Mouse (Mus musculus) left cerebral cortex, postnatal 25 days (tissue): ENCODE results near the gene Pck2. TPM values are rescaled to one million over a fixed set of nuclear protein-coding genes. Genes with fewer than 3 reads are reported as not detected.
A peak's percentile ranks its signal among the peaks of the same experiment; 100 is the strongest.

Experiments used
- DNase-seq, 2 experiments: peaks; one replicate each; pipeline ENCODE4 v3.0.0; 2022; ENCODE audit warnings: low spot score in 2 of 2, mixed read lengths in 1 of 2
- intact Hi-C: fragments of 180-260 bp; cut with DNase I; formaldehyde crosslinking; loops from one replicate; pipeline ENCODE4 v1.15.1; 2025
- total RNA-seq, 2 experiments: library from RNA; stranded (reverse); gene quantifications; 2 replicates each; pipeline ENCODE4 v1.2.3; 2021

Gene Pck2
- total RNA-seq, 2 experiments from 2014 or later, result 20.2 to 25.3 TPM

DNA sequence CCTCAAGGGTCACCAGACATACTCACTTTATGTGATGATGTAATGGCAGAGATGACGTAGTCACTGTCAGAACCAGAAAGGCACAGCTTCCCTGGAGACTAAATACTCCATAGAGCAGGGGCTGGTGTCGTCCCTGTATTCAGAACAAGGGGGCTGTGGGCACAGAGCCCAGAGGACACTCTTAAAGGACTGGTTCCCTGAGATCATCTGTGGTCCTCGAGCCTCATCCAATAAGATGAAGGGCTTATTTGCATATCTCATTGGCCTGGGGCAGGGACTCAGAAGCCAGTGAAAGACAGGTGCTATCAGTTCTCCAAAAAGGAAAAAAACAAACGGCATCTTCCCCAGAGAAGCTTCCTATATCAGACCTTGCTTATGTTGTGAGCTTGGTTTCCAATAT lies 16.0 kb upstream of the Pck2 start:
- no peak for DNase-seq
- intact Hi-C loops, result no loop called here

DNA sequence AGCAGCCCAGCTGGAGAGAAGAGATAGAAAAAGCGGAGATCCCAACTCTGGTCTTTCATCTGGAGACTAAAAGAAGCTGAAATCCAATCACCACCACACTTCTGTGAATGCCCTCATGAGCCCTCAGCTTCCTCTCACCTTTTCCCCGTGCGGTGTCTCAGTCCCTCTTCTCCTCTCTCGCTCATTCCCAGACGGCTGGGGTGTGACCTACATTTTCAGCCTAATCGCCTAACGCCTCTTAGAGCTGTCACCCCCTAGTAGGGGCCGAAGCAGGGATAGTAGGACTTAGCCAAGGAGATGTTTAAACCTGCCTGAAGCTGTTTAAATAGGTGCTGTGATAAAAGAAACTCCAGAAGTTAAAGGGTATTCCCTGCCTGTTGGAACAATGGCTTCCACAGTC lies 15.3 kb upstream of the Pck2 start, which contains the start of gene Nrl:
Nrl (minus strand) TSS at position 197 of the 400 bp plus-strand sequence.
- intact Hi-C loops, result no loop called here
- no peak for DNase-seq

DNA sequence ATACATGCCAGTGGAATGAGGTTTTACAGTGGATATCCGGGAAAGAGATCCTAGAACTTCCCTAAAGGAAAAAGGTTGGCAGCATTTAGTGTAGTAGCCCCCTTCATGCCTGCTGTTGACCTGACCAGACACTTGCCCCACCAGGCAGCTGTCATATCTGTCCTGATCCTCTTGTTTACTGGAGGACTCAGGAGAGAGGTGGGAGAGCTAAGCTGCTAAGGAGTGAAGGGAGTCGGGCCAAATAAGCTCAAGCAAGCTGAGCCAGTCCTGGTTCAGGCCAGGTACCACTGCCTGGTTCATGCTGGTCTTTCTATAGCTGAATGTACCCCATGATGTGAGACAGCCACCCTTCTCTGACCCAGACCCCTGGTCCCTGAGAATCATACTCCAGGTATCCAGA lies 13.4 kb upstream of the Pck2 start:
- no peak for DNase-seq
- intact Hi-C loops, result no loop called here

DNA sequence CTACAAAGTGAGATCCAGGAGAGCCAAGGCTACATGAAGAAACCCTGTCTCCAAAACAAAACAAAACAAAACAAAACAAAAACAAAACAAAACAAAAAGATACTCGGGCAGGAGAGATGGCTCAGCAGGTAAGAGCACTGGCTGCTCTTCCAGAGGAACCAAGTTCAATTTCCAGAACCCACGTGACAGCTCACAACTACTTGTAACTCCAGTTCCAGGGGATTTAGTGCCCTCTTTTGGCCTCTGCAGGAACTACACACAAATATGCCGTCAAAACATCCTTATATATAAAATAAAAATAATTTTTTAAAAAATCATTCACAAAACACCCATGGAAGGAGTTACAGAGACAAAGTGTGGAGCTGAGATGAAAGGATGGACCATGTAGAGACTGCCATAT lies 12.1 kb upstream of the Pck2 start:
- peak in 1 of 2 experiments; percentile 38 for DNase-seq
- intact Hi-C loops, result loop anchor here (1.0 kb wide), 1 partner anchor 31 kb away; no protein-coding TSS in a partner anchor

DNA sequence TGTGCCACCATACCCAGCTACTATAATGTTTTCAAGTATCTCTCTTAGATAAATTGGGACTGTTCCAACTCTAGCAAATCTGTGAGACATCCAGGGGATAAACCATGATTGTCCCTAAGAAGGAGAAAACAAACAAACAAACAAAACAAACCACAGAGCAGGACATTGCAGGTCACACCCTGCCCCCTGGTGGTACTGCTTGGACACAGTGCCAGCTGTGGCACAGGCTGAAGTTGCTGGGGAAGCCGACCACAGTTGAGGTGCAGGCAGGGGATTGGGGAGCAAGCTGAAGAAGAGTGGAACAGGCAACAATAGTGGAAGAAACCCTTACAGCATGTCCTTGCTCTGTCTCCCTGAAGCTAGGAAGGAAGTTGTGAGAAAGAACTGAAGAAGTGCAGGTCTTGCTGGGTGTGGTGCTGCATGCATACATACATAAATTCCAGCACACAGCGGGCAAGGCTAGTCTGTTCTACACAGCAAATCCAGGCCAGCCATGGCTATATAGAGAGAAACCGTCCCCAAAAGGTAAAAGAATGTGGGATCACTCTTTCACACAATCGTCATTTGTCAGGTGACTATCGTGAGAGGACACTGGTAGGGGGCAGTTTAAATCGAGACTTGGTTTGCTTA lies 3.8 kb upstream of the Pck2 start:
- DNase-seq, result no peak
- intact Hi-C loops, result loop anchor here (10.0 kb wide), 1 partner anchor 391 kb away; no protein-coding TSS in a partner anchor

GRCm38 (mm10) chr14:55540787-55541321 lies 788 bp downstream of the Pck2 start:
- intact Hi-C loops, result no loop called here
- peak; percentile 74 to 83 for DNase-seq

- intact Hi-C loops, result no loop called here
Observed at GRCm38 (mm10) chr14:55542268-55542667, 2.2 kb downstream of the Pck2 start.

DNA sequence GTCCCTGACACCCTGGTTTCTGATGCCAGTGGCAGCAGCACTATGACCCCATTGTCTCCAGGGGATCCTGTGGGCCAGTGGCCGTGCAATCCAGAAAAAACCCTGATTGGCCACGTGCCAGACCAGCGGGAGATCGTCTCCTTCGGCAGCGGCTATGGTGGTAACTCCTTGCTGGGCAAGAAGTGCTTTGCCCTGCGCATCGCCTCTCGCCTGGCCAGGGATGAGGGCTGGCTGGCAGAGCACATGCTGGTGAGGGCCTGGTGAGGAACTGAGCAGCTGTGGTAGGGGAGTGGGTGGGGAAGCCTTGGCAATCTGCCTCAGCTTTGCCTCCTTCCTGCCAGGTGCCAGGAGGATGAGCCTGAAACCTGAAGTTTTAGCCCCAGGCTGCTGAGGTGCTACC lies 4.3 kb downstream of the Pck2 start:
- no peak for DNase-seq
- intact Hi-C loops, result no loop called here

More at GRCm38 (mm10) chr14:55542268-55542667, 2.2 kb downstream of the Pck2 start:
- no peak for DNase-seq

- no peak for DNase-seq
- intact Hi-C loops, result no loop called here
Observed at GRCm38 (mm10) chr14:55550191-55550590, 10.1 kb downstream of the Pck2 start.

GRCm38 (mm10) chr14:55551347-55551746 lies 11.3 kb downstream of the Pck2 start:
- DNase-seq, result no peak
- intact Hi-C loops, result no loop called here

- no peak for DNase-seq
- intact Hi-C loops, result no loop called here
Observed at GRCm38 (mm10) chr14:55551794-55552193, 11.7 kb downstream of the Pck2 start.

- intact Hi-C loops, result no loop called here
- DNase-seq, result no peak
Observed at GRCm38 (mm10) chr14:55554635-55555034, 14.6 kb downstream of the Pck2 start.

DNA sequence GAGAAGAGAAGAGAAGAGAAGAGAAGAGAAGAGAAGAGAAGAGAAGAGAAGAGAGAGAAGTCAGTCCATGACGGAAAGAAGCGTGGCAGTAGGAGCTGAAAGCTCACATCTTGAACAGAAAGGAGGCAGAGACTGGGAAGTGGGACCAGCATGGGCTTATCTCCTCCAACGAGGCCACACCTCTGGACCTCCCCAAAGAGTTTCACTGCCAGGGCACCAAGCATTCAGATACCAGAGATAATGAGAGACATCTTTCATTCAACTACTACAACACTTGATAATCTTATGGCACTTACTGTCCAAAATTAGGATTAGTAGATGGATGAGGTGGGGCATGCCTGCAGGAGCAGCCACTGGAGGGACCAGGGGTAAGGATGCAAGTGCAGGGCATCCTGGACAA lies 15.7 kb downstream of the Pck2 start:
- intact Hi-C loops, result loop anchor here (2.0 kb wide), 1 partner anchor 59 kb away; no protein-coding TSS in a partner anchor
- no peak for DNase-seq

DNA sequence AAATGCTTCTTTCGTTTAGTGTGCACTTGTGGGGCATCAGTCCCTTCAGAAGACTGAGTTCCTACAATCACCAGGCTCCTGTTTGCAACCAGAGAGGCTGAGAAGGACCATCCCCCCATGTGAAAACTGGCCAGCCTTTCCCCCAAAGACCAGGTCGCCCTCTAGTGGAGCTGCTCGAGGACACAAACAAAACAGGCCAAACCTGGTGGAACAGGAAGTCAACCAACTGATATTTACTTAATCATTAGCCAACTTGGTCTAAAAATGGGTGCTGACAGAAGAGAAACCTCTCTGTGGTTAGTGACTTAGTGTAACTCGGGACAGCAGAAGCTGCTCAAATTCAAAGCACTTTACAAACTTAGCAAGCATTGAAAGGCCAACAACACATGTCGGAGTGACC lies 16.9 kb downstream of the Pck2 start:
- intact Hi-C loops, result loop anchor here (2.0 kb wide), 1 partner anchor 60 kb away; no protein-coding TSS in a partner anchor
- DNase-seq, result peak; percentile 57 to 71

- DNase-seq, result no peak
- intact Hi-C loops, result loop anchor here (2.0 kb wide), 1 partner anchor 61 kb away; no protein-coding TSS in a partner anchor
Observed at GRCm38 (mm10) chr14:55557587-55557986, 17.5 kb downstream of the Pck2 start.

- no peak for DNase-seq
- intact Hi-C loops, result no loop called here
Observed at GRCm38 (mm10) chr14:55558740-55559448, 18.8 kb downstream of the Pck2 start.

GRCm38 (mm10) chr14:55559799-55560201 lies 19.7 kb downstream of the Pck2 start, which contains the start of gene Dcaf11:
Dcaf11 (plus strand) TSS chr14:55560006.
- DNase-seq, result peak; percentile 87 to 93
- intact Hi-C loops, result loop anchor here (2.0 kb wide), 1 partner anchor 19 kb away; the partner anchor contains the start of gene Psme1

GRCm38 (mm10) chr14:55560202-55561073 lies 20.4 kb downstream of the Pck2 start, which contains the start of gene A730061H03Rik:
A730061H03Rik (minus strand) TSS chr14:55560406.
- DNase-seq, result peak; percentile 97 to 100
- intact Hi-C loops, result loop anchor here (2.0 kb wide), 1 partner anchor 18 kb away; the partner anchor contains the start of gene Psme1

- no peak for DNase-seq
- intact Hi-C loops, result loop anchor here (2.0 kb wide), 1 partner anchor 17 kb away; the partner anchor contains the start of gene Psme1
Observed at GRCm38 (mm10) chr14:55561860-55562259, 21.8 kb downstream of the Pck2 start.
